Mouse (Mus musculus): ENCODE data around the gene Crybg2. TPM values are rescaled to one million over a fixed set of nuclear protein-coding genes. Genes with fewer than 3 reads are reported as not detected.

Gene Crybg2
- polyA plus RNA-seq, 1 experiment: 4.5 TPM

DNA sequence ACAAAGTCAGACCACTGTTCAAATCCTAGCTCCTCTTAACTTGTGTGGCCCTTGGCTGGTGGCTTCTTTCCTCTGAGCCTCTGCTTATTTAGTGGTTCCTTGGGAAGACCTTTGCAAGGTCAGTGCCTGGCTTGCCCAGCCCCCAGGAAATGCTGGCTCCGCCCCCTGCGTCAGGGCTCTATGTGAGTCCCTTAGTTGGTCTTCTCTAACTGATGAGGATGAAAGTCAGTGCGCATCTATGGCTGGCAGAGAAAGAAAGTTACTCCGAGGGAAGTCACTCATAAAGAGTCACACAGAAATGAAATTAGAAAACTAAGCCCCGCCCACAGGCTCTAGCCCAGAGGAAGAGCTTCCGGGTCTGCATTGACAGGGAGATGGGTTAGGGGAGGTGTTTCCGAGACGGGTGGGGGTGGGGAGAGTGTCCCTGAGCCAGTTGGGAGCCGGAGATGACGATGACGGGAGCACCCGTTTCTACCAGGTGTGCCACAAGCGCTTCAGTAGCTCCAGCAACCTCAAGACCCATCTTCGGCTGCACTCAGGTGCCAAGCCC is 2.4 kb upstream of the Crybg2 start:
- DNase-seq (ENCODE audit: low read depth): no peak

DNA sequence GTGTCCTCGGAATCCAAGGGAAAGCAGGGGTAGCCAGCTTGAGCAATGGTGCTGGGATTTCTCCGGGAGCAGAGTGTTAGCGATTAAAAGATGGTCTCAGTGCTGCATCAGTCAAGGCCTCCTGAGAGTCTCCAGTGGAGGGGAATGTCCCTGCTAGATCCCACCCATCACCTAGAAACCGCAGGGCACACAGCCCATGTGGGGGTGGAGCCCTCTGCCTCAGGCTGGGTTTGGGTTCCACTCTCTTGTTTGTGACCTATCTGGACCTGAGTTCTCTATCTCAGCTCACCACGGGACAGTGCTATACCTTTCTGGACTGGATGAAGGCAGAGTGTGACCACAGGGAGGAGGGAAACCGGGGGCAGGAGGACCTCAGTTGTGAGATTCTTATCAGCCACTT is 1.7 kb upstream of the Crybg2 start:
- DNase-seq (ENCODE audit: low read depth): no peak

DNA sequence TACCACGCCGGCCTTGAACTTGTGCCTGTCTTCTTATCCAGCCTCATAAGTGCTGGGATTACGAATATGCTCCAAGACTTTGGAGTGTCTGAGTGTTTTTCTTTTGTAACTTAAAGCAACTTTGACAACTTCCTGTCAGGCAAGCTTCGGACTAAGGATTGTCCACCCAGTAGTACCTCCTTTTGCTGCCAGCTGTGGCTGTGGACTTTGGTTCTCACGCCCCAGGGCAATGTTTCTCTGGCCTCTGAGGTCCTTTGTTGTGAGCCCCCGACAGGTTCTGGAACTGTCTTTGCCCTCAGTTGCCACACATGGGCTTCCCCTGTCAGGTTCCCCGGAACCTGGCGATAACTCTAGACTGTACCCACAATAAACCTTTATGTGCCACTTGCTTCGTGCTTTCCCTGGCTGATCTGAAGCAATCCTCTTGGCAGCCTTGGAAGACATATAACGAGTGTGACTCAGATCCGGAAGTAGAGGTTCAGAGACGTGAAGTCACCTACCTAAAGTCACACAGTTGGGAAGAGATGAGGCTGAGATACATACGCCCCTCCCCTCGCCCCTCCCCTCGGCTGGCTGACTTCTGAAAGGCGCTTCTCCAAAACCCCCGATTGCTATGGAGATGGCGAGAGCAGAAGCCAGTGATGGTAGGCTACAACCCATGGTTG is 683 bp downstream of the Crybg2 start:
- peak; percentile 95 for DNase-seq (ENCODE audit: low read depth)

DNA sequence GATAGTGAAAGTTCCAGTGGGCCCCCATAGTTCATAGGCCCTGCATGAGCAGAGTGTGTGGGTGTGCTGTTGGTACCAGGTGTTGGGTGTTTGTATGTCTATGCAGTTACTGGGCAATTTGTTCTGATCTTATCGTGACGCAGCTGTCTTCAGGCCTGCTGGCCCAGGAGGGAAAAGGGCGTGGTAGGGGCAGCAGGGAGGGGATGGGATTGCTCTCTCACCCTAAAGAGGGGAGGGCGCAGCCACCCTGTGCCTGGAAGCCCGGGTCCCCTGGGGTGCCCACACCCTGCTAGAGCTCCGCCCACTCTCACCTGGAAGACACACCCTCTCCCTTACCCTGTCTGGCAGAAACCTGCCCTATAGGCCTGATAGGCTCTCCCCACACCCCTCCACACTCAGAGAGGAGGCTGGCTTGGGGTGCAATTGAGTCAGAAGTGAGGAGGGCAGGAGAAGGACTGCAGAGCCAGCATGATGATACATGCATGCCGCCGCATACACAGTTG is 1.4 kb downstream of the Crybg2 start:
- DNase-seq (ENCODE audit: low read depth): no peak

DNA sequence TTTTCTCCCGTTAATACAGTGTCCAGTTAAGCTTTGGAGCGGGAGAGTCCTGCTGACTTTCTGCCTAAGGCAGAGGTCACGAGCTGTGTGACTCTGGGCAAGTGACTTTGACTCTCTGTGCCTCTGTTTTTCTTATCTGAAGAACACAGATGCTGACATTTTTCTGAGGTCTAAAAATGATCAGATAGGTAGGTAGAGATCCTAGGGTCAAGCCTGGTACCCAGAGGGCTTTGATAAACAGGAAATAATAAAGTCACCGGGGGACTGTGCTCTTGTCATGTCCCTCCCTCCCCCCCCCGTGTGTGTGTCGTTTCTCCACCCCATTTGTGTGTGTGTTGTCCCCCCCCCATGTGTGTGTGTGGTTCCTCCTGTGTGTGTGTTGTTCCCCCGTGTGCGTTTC is 1.9 kb downstream of the Crybg2 start:
- no peak for DNase-seq (ENCODE audit: low read depth)

DNA sequence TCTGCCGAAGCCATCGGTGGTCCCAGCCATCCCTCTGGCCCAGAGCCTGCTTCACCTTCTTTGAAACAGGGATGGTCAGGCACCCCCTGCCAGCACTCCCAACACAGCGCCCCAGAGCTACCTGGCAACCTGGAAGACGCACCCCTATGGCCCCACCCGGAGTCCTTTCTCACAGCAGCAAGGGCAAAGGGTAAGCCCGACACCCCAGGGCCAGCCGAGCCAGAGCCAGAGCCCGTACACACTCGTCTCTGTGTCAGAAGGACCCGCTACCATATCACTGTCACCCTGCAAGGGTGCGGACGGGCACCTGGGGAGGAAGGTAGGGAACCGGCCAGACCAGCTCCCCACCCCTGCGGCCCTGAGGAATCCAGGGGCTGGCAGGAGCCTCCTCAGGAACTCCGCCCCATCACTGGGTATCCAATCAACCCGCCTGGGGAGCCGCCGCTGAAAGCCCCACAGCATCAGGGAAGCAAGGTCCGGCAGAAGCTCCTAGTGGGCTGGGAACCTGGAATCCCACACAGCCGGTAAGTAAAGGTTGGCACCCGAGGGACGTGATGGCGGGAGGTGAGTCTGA is 4.9 kb downstream of the Crybg2 start:
- DNase-seq (ENCODE audit: low read depth): no peak

DNA sequence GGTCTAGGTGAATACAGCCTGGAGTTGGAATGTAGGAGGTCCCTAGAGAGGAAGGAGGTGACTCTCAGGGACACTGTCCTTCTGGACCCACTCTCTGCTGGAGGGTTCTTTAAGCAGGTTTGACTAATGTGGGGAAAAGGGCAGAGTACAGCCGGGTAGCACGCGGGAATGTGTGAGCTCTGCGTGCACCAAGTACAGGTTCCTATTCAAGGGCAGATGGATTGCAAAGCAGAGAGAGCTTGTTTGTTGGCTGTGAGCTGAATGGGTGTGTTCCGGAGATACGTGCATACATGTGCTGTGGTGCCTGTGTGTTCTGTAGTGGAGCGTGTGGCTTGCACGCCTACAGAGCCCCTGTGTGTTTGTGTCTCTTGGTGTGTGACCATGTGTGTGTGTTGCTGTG is 6.8 kb downstream of the Crybg2 start:
- DNase-seq (ENCODE audit: low read depth): no peak

DNA sequence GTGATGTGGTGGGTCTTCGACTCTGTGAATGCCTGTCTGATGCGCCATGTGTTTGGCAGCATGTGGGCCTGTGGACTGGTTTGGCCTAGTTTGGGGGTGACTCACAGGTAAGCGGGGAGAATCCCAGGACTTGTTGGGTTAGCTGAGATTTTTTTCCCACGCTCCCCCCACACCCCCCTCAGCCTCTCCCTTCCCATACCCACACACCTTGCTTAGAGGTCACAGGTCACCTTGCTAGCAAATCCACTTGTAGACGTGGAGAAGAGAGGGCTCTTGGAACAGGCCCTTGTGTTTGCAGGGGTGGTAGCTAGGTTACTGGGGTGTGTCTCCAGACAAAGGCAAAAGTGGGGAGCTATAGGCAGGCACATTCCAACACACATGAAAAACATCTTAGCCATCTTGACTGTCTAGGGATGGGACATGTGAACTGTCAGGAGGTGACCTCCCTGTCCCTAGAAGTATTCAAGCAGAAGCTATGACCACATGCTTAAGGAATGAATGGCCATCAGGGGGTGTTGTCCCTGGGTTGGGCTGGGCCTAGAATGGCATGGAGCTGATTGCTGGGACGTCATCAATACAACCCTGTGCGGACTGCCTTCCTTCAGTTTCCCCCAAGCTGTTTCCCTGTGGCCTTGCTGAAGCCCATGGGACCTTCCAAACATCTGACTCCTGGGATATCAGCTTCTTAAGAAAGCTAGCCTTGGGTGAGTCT is 7.4 kb downstream of the Crybg2 start:
- DNase-seq (ENCODE audit: low read depth): no peak

DNA sequence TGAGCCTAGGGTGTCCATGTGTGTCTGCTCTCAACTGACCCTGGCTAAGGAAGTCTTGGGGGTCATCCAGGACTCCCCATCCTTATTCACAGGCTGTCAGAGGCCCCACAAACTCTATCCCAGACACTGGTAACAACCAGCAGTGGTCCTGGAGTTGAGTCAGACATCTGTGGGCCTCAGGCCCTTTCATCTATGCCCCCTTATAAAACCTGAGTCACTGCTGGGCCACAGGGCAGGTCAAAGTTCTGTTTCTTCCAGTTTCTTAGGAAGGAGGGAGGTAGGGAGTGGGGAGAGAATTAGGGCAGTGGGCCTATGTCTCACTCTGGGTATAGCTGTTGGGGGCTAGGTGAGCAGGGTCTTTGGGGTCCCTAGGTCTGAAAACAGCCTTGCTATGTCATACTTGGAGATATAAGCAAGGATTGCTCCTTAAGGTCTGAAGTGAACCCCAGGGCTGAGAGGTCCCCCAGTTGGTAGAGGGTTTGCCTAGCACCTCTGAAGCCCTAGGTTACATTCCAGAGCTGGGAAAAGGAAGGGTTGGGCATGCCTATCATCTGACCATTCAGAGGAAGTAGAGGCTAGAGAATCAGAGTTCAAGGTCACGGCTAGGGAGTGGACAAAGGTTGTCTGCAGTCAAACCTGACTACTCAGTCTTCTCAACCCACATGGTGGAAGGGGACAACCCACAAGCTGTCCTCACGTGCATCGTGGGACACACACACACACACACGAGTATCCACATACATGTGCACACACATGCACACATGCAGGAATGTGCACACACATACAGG is 8.4 kb downstream of the Crybg2 start:
- no peak for DNase-seq (ENCODE audit: low read depth)

DNA sequence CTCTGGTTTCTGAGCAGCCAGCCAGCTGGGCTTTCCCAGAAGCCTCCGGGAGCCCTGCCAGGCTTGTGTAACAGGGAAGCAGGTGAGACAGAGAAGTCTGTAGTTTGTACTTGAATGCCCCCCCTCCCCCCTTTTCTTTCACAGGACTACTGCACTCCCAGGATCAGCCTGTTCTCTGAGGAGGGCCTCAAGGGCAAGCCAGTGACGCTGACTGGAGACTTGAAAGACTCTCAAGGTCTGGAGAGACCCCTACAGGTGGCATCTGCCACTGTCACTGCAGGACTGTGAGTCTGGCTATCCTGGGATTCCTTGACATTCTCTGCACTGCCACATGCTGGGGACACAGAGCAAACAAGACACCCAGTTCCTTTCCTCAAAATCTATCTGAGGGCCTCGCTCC is 18.1 kb downstream of the Crybg2 start:
- no peak for DNase-seq (ENCODE audit: low read depth)

DNA sequence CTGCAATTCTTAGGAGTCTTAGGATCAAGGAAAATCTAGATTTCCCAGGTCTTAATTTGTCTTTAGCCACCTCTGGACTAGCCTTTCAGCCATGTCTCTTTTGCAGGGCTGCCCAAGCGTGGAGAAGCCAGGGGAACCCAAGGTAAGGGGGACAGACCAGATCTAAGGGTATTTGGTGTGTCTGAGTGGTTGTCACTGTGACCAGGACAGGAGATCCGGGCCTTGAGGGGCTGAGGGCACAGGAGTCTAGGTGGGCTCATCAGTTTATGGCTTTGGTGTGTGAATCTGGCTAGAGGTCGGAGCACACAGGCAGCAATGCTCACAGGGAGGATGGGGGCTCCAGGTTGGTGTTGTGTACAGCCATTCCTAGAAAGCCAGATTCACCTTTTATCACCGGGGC is 20.1 kb downstream of the Crybg2 start:
- no peak for DNase-seq (ENCODE audit: low read depth)

DNA sequence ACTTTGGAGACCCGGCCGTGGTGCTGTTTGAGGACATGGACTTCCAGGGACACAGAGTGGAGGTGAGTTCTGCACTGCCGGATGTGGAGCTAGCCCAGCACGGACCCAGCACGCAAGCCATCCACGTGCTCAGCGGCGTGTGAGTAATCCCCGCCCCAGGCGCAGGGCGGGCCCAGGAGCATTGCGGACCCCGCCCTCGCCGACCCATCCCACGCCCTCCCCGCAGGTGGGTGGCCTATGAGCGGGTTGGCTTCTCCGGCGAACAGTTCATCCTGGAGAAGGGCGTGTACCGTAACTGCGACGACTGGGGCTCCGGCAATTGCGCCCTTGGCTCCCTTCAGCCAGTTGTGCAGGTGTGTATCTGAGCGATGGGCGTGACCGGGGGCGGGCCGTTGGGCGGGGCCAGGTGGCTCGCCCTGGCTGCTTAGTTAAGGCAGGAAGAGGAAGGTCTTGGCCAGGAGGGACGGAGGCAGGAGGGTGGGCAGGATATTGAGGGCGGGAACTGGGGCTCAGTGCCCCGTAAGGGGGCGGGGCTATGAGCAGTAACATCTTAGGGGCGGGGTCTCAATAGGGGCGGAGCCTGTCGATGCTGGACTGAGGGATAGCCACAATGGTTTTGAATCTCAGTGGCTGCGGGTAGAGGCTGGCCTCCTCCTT is 21.2 kb downstream of the Crybg2 start:
- DNase-seq (ENCODE audit: low read depth): no peak

DNA sequence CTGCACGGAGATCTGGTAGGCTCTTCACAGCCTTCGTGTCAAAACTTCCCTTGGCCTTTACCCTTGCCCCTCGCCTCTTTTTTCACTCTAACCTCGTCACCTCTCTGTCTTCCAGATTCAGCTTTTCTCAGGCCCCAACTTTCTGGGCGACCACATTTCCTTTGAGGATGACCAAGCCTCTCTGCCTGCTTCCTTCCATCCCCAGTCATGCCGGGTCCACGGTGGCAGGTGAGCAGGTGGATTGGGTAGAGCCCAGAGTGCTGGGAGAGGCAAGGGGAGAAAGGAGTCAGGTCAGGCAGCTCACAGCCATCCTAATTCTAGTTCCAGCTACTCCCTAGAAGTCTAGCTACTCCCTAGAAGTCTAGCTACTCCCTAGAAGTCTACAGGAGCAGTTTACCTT is 21.8 kb downstream of the Crybg2 start:
- DNase-seq (ENCODE audit: low read depth): no peak

DNA sequence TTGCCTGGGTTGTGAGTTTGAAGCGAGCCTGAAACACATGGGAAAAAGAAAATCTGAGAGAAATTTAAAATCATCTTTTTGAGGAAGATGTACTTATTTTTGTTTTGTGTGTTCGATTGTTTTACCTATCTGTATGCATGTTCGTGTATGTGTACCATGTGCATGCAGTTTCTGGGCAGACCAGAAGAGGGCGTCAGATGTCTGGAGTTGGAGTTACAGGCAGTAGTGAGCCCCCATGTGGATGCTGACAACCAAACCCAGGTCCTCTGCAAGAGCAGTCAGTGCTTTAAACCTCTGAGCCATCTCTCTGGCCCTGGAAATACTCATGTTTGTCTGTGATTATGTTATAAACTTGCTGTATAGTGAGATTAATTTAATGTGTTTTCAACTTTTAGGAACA is 24.4 kb downstream of the Crybg2 start:
- no peak for DNase-seq (ENCODE audit: low read depth)

DNA sequence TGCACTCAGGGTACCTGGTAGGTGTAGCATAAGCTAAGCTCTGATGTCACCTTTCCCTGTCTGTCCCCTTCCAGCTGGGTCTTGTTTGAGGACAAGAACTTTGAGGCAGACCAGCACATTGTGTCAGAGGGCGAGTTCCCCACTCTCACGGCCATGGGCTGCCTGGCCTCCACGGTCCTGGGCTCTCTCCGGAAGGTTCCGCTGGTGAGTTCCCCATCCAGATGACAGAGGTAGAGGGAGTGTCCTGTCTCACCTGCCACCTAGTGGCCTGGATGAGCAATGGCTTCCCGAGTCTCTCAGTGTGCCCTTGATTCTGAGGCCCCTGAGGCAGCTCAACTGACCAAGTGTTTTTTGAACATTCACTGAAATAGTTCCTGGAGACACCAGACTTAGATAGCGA is 26.8 kb downstream of the Crybg2 start:
- no peak for DNase-seq (ENCODE audit: low read depth)

DNA sequence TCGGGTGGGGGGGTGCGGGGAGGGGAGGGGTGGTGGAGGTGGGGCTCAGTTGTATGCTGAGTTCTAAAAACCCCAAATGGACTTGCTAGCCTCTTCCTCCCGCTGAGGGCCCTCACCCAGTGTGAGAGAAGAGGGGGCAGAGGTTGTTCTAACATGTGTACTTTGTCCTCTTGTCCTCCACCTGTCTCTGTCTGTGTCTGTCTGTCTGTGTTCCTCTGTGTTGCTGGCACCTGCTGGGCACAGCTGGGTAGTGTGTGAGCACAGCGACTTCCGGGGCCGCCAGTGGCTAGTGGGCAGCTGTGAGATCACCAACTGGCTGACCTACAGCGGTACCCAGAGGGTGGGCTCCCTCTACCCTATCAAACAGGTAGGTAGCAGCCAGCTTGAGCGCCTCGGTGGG is 28.4 kb downstream of the Crybg2 start:
- no peak for DNase-seq (ENCODE audit: low read depth)

DNA sequence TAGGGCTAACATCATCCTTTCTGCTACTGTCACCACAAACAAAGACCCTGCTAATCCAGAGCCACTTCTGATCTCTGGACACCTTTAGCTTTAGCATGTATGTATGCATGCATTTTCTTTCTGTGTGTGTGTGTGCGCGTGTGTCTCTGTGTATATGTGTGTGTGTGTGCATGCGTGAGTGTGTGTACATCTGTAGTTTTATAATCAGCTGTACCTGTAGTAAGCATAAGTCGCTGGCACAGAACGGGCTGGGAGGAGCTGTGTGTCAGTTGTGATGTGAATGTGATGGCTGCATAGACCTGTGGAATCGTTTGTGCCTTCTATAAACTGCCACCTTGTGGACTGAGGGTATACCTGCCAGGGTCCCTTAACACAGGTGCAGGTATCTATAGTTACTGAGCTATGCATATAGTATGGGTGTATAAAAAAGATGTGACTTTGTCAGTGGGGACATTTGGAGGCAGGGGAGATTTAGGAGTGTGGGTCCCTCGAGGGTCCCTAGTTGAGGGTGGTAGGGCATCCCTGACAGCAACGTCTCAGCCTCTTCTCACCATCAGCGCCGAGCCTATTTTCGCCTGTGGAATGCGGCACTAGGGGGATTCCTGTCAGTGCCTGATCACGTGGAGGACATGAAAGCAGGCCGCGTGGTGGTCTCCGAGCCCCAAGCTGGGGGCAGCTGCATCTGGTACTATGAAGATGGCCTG is 30.1 kb downstream of the Crybg2 start:
- DNase-seq (ENCODE audit: low read depth): no peak

DNA sequence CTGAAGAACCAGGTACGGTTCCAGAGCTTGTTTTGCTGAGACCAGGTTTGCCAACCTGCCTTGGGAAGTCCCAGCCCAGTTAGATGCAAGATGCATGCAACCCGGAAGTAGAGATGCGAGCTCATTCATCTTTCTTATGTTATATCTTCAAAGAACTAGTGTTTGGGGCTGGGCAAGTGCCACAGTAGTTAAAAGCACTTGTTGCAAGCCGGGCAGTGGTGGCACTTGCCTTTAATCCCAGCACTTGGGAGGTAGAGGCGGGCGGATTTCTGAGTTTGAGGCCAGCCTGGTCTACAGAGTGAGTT is 30.6 kb downstream of the Crybg2 start:
- no peak for DNase-seq (ENCODE audit: low read depth)

DNA sequence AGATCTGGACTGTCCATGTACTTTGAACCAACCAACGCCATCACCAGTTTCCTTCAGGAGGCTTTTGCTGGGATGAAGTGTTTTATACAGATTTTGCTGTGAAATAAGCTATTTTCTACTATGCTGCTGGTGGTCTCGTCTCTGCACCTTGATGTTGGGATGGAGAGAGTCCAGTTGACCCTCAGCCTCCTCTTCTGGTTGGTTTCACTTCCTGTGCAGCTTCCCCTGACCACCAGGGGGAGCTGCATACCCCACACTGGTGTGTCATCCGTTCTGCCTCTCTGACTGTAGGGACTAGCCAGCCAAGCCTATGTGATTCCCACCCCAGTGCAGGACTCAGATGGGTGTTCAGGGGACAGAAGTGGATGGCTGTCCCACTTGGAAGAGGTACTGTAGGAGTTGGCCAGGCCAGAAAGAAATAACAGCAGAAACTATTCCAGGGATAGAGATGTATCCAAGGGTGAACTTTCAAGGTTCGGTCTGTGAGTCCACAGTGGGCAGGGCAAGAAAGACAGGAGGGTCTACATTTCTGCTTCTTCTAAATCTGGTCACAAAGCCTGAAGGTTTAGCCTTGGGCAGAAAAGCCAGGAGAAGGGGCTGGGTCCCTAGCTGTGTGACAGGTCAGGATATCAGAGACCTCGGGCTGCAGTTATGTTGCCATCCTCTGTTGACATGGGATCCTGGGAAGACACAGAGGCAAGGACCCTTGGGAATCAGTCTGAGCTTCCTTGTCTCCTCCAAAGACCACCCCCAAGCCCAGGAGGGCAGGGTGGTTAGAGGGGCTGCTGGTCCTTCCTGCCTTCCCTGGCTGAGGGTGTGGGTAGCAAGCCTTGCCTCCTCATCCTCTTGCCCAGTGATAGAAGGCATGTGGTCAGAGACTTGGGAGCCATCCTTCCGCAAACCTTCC is 32.0 kb downstream of the Crybg2 start:
- no peak for DNase-seq (ENCODE audit: low read depth)

DNA sequence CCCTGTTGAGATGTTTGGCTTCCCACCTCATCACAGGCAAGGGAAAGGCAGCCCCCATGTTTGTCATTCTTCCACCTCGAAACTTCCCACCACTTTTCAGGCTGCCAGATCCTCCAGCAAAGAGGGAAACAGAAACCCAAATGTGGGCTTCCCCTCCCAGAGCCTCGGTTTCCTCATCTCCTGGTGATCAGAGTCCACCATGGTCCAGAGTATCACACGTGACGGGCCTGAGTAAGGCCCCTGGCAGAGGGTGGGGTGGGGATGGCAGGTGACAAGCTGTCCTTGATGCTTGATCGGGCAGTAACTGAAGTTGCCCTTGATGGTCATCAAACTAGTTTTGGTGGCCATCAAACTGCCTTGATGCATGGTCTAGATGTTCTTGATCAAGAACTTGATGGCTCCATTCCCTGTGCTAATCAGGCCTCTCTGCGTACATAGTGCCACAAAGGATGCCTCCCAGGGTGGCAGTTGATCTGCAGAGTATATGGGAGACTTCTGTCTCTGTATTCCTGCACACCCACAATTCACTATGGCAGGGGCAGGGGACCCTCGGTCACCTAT is 33.5 kb downstream of the Crybg2 start:
- DNase-seq (ENCODE audit: low read depth): no peak
